Mouse (Mus musculus) liver, postnatal 0 days (tissue): ENCODE measurements around the gene Gcn1l1. TPM values are rescaled to one million over a fixed set of nuclear protein-coding genes. Genes with fewer than 3 reads are reported as not detected.

Source experiments
- ATAC-seq: fragments of 200-750 bp; cut with Nextera tagmentation; 2 replicates; pipeline ENCODE4 v1.8.0; 2017; ENCODE audit warnings: mild to moderate bottlenecking, moderate library complexity
- DNase-seq: peaks from one replicate; pipeline ENCODE4 v3.0.0-alpha.2; 2016
- H3K27ac ChIP-seq: fragments of 300-500 bp; sonication (generic); 2 replicates; pipeline ENCODE4 v1.5.1; 2014; ENCODE audit warnings: antibody characterized with exemption, moderate library complexity, mild to moderate bottlenecking, low read depth
- H3K27me3 ChIP-seq: fragments of 300-500 bp; sonication (generic); 2 replicates; pipeline ENCODE4 v1.6.1; 2014; ENCODE audit warnings: low read length, control low read depth, mixed read lengths; ENCODE audit not compliant: insufficient read depth
- H3K36me3 ChIP-seq: fragments of 300-500 bp; sonication (generic); replicated peaks from 2 replicates; pipeline ENCODE4 v1.6.1; 2014; ENCODE audit warnings: mild to moderate bottlenecking, control low read depth, low read length, moderate library complexity, mixed read lengths; ENCODE audit not compliant: insufficient read depth
- H3K4me1 ChIP-seq: fragments of 300-500 bp; sonication (generic); 2 replicates; pipeline ENCODE4 v1.6.1; 2014; ENCODE audit warnings: antibody characterized with exemption, mild to moderate bottlenecking, control low read depth; ENCODE audit not compliant: insufficient read depth
- H3K4me2 ChIP-seq: fragments of 300-500 bp; sonication (generic); 2 replicates; pipeline ENCODE4 v1.6.1; 2014; ENCODE audit warnings: low read depth, mild to moderate bottlenecking, low read length, moderate library complexity, mixed read lengths
- H3K4me3 ChIP-seq: fragments of 300-500 bp; sonication (generic); 2 replicates; pipeline ENCODE4 v1.5.1; 2014; ENCODE audit warnings: low read depth, low read length
- H3K9ac ChIP-seq: fragments of 300-500 bp; sonication (generic); replicated peaks from 2 replicates; pipeline ENCODE4 v1.6.1; 2014; ENCODE audit warnings: mild to moderate bottlenecking, moderate library complexity
- H3K9me3 ChIP-seq: fragments of 300-500 bp; sonication (generic); 2 replicates; pipeline ENCODE4 v1.6.1; 2016; ENCODE audit warnings: mild to moderate bottlenecking, control low read depth, low read length, mixed read lengths
- CTCF ChIP-seq: sonication (generic); IDR thresholded peaks from 2 replicates; pipeline ENCODE4 v1.5.1; 2016; ENCODE audit warnings: antibody characterized with exemption, low read depth
- EP300 ChIP-seq: IDR thresholded peaks from 2 replicates; pipeline ENCODE4 v1.6.1; 2016; ENCODE audit warnings: antibody characterized with exemption, low read depth, mild to moderate bottlenecking
- WGBS: fragments of 180-500 bp; shearing (Covaris S2); extraction: QIAGEN DNeasy Blood & Tissue Kit; methylation state at CpG from one replicate; pipeline ENCODE4 v1.1.7; 2014; ENCODE audit not compliant: insufficient replicate concordance; 5-methylcytosine and 5-hydroxymethylcytosine counted together
- polyA plus RNA-seq: library from polyadenylated mRNA; unstranded; fragments of >200 nt; fragmentation: Nextera tagmentation; extraction: Ambion mirVana; gene quantifications from 2 replicates; pipeline ENCODE4 v1.2.1, GENCODE M21; 2015

Gene Gcn1l1
- polyA plus RNA-seq, 1 experiment from 2014 or later = 10.3 TPM

DNA sequence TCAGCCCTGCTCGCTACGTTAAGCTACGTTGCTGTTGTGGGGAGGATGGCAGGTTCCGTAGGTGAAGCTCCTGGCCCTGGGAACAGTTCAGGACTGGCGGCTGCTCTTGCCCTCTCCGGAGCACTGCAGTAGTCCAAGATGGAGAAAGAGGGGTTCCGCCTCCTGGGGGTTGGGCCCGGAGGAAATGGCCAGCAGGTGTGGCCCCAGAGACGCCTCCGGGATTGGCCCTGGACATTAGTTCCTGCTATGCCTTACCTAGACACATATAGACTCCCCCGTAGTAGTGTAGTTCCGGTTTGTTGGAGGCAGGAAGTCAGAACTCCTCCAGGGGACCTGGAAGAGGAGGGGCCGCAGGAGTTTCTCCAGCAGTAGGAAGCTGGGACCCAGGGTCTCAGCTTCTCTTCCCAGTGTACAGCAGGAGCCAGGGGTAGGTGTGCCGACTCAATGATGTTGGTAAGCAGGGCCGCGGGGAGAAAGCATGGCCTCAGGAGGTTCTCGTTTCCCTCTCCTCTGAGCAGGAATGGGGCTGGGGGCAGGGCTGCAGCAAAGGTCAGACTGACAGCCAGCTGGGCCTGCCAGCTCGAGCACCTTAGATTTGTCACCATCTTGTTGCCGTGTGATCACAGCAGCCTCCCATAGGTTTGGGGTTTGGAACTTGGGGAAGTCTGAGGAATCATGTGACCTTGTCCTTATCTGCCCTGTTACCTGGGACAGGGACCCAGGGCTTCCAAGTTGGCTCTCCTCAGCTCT, 22.2 kb upstream of the Gcn1l1 start:
- peak overlapping the region; percentile 73 for H3K4me2 ChIP-seq
- H3K9ac ChIP-seq = peak overlapping the region; percentile 54
- H3K4me1 ChIP-seq = peaks cover 51% of the 10 kb centered on the region
- H3K36me3 ChIP-seq = peaks cover 28% of the 10 kb centered on the region
- peak; percentile 69 for DNase-seq
- no peaks in the 10 kb centered on the region for H3K27me3 ChIP-seq
- 8% methylated on average over 19 of the region's 19 CpGs for WGBS
- H3K9me3 ChIP-seq = no peaks in the 10 kb centered on the region
- peak overlapping the region; percentile 39 for H3K4me3 ChIP-seq
- H3K27ac ChIP-seq = peak overlapping the region; percentile 95
- TF ChIP-seq CTCF = no peak
- TF ChIP-seq EP300 = no peak
- peak; percentile 20 for ATAC-seq

DNA sequence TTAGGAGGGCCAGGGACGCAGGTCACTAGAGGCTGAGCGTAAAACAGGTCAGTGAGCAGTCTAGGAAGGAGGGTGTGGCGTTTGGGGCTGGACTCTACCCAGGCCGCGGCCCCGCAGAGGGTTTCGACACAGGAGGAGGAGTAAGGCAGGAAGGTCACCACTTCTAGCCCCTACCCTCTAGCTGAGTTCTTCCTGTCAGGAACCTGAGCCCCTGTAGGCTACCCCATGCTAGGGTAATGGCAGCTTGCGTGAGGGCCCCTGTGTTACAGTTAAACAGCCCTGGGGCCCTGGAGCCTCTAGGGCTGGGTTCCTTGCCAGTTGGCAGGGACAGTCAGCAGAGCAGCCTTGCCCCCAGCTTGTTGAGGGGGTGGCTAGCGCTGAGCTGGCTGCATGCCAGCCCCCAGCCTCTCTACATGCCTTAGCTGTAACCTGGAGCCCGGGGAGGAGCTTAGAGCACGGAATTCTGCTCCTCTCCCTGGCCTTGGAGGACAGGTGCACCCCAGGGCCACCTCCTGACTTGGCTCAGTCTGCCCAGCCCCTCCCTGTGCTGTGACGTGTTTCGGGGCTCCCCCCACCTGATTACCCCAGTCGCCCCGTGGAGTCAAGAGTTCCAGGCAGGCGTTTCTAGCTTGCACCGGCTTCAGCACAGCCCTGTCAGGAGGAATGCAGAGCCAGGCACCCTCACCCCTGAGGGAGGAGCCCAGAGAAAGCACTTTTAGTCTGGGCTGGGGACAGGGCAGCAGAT, 21.4 kb upstream of the Gcn1l1 start:
- Histone ChIP-seq H3K4me3 (peak overlapping the region; percentile 39), H3K9ac (peak overlapping the region; percentile 54), H3K9me3 (no peaks in the 10 kb centered on the region), H3K4me1 (peaks cover 44% of the 10 kb centered on the region), H3K36me3 (peaks cover 37% of the 10 kb centered on the region), H3K27me3 (no peaks in the 10 kb centered on the region), H3K27ac (peak overlapping the region; percentile 95), H3K4me2 (peak overlapping the region; percentile 73)
- TF ChIP-seq EP300 = peak; percentile 36; the same call in 1 of the 2 replicates
- no peak for TF ChIP-seq CTCF
- 20% methylated on average over 17 of the region's 17 CpGs for WGBS
- peak; percentile 81 for DNase-seq
- peak; percentile 90 for ATAC-seq

DNA sequence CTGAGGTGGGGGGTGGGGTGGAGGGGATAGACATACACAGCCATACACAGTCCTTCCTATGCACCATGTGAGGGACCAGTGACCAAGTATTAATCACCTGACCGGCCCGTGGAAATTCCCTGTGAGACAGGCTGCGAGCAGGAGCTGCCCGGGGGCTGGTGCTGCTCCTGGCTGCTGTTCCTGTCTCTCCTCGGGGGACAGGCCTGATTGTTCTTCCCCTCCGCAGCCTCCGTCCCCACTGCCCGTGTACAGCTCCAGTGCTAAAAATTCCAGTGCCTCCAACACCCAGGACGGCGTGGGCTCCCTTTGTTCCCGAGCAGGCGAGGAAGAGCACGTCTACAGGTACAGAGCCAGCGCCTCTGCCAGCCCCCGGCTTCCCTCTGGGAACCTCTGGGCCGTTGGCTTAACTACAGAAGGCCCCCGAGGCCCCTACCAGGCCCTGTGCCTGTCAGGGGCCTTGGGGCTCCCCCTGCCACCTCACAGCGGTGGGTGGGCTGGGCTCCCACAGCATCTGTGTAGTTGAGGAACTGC, 20.3 kb upstream of the Gcn1l1 start:
- no peak for TF ChIP-seq CTCF
- no peak for TF ChIP-seq EP300
- Histone ChIP-seq H3K27me3 (no peaks in the 10 kb centered on the region), H3K4me3 (peak overlapping the region; percentile 6; the same call in 1 of the 2 replicates), H3K27ac (no peak overlapping the region), H3K36me3 (peaks cover 47% of the 10 kb centered on the region), H3K4me2 (peak overlapping the region; percentile 73), H3K9me3 (no peaks in the 10 kb centered on the region), H3K9ac (no peak overlapping the region), H3K4me1 (peaks cover 39% of the 10 kb centered on the region)
- DNase-seq (no peak), ATAC-seq (no peak)
- WGBS = 58% methylated on average over 18 of the region's 18 CpGs

DNA sequence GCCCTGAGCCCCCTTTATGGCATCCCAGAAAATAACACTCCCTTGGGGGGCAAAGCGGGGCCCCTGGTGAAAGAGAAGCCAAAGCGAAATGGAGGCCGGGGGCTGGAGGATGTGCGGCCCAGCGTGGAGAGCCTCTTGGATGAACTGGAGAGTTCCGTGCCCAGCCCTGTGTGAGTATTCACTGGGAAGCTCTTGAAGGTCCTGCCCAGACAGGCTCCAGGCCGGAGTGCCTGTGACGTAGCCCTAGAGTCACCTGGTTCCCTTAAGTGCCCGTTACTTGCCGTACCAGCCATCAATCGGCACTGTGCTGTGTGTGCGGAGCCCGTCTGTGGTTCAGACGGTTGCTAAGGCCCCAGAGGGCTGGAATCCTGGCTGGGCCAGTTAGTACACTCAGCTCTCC, 19.4 kb upstream of the Gcn1l1 start:
- Histone ChIP-seq H3K27me3 (no peaks in the 10 kb centered on the region), H3K4me2 (no peak overlapping the region), H3K4me1 (peaks cover 39% of the 10 kb centered on the region), H3K9ac (no peak overlapping the region), H3K27ac (no peak overlapping the region), H3K36me3 (peaks cover 51% of the 10 kb centered on the region), H3K4me3 (no peak overlapping the region), H3K9me3 (no peaks in the 10 kb centered on the region)
- 91% methylated on average over 14 of the region's 14 CpGs for WGBS
- DNase-seq (no peak), ATAC-seq (no peak)
- TF ChIP-seq CTCF (no peak), EP300 (no peak)

DNA sequence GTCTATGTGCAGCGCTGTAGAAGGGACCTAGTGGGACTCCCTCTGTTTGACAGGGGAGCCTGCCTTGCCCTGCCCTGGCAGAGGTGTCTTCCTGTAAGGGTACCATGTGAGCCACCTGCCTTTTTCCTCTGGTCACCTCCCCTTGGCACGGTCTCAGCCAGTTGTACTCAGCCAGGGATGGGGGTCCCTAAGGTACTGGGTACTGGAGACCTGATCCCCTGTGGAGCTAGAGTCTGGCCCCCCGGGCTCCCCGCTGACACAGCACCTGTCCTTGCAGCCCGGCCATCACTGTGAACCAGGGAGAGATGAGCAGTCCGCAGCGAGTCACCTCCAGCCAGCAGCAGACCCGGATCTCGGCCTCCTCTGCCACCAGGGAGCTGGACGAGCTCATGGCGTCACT, 18.5 kb upstream of the Gcn1l1 start:
- TF ChIP-seq CTCF (no peak), EP300 (no peak)
- no peak for ATAC-seq
- Histone ChIP-seq H3K4me1 (peaks cover 32% of the 10 kb centered on the region), H3K9ac (no peak overlapping the region), H3K27ac (no peak overlapping the region), H3K4me2 (no peak overlapping the region), H3K4me3 (no peak overlapping the region), H3K27me3 (no peaks in the 10 kb centered on the region), H3K9me3 (no peaks in the 10 kb centered on the region), H3K36me3 (peaks cover 58% of the 10 kb centered on the region)
- 92% methylated on average over 11 of the region's 11 CpGs for WGBS
- DNase-seq = no peak

DNA sequence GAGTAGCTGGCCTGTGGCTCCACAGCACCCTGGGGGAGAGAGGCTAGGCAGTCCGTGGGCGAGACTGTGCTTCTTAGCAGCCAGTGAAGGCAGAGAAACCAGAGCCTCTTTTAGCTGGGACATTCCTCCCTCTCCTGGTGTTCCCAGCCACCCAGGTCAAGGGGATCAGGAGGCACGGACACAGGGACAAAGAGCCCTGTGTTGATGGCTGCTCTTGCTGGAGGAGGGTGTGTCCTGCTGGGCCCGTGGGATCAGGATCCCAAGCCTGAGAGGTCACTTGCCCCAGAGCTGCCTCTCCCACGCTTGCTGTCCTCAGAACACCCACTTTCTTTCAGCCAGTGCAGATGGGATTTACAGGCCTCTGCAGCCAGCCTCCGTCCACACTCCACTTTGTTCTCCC, 18.0 kb upstream of the Gcn1l1 start:
- Histone ChIP-seq H3K27me3 (no peaks in the 10 kb centered on the region), H3K4me1 (peaks cover 28% of the 10 kb centered on the region), H3K9me3 (no peaks in the 10 kb centered on the region), H3K9ac (no peak overlapping the region), H3K36me3 (peaks cover 63% of the 10 kb centered on the region), H3K27ac (no peak overlapping the region), H3K4me3 (no peak overlapping the region), H3K4me2 (no peak overlapping the region)
- WGBS = 72% methylated on average over 6 of the region's 6 CpGs
- no peak for DNase-seq
- no peak for ATAC-seq
- TF ChIP-seq EP300 (no peak), CTCF (no peak)
